Mouse (Mus musculus) adrenal gland, adult 2 months (tissue): ENCODE results near the gene Ctxn1. TPM values are rescaled to one million over a fixed set of nuclear protein-coding genes. Genes with fewer than 3 reads are reported as not detected.

Experiments used
- DNase-seq: peaks from one replicate; pipeline ENCODE4 v3.0.0; 2021
- polyA plus RNA-seq: library from polyadenylated mRNA; depleted of rRNA; stranded (reverse); fragments of >200 nt; gene quantifications from 2 replicates; pipeline ENCODE4 v1.2.3, GENCODE M21; 2012; rRNA removed
- total RNA-seq, 2 experiments: library from RNA; stranded (reverse); gene quantifications; 2 replicates each; pipeline ENCODE4 v1.2.3; 2021

The Ctxn1 gene
- total and polyA plus RNA-seq, 3 experiments, result 7.7 to 18.4 (median 9.1) TPM

DNA sequence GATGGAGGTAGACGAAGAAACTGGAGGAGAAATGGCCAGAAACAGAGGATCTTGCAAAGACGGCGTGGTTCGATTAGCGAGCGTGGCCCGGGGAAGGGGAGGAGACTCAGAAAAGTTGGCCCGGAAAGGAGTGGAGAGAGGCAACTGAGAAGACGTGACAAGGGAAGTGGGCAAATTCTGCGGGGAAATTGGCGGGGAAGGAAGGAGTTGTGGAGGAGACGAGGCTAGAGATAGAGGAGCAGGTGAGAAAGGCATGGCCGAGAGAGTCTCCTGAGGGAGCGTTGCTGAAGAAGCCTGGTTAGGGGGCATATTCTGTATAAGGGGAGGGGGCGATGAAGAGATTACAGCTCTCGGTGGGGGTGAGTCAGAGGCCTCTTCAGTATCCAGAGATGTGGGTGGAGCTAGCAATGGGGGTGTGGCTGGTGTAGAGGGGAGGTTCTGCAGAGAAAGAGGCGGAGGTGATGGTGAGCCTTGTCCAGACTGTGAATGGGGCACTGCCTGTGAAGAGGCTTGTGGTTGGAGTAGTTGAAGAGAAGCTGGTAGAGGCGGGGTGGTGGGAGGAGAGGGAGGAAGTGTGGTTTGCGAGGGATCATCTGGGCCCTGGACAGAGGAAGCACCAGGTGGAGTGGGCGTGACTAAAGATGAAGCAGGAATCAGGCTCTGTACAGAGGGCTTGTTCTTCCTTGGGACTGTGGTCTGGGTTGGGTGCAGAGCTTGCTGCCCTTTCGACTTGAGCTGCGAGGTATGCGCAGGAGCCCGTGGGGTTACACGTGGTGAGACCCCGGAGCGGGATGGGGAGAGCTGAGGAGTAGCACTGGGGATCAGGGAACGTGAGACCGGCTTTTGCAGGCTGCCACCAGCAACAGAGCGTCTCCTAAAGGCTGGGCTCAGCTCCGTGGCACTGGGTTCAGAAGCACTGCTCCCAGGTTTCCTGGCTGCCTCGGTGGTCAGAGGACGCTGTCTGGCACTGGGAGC is 44.8 kb downstream of the Ctxn1 start:
- DNase-seq, result peak; percentile 92

DNA sequence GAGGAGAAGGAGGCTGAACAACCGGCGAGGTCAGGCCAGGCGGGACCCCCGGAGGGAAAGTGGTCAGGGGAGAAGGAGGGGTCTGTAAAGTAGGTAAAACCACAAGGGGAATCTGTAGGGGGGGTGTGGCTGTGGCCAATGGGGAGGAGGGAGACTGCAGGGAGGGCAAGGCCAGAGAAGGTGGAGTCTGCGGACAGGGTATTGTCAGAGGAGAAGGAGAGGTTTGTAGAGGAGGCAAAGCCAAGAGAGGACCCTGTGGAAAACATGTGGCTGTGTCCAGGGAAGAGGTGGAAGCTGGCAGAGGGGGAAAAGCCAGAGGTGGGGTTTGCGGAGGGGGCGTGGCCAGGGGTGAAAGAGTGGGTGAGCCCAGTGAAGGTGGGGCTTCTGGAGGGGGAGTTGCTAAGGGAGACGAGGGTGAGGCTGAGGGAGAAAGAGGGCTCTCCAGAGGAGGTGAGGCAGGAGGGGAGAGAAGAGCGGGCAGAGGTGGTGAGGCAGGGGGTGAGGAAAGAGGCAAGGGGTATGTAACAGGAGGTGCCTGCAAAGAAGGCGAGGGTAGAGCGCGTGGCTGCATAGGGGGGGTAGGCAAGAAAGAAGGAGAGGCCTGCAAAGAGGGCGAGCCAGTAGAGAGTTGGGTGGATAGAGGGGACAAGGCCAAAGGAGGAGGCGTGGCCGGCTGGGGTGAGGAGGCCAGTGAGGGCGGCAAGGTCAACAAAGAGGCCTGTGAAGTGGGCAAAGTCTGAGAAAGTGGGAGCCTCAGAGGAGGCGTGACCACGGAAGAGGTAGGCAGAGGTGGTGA is 45.7 kb downstream of the Ctxn1 start:
- DNase-seq, result peak; percentile 91

DNA sequence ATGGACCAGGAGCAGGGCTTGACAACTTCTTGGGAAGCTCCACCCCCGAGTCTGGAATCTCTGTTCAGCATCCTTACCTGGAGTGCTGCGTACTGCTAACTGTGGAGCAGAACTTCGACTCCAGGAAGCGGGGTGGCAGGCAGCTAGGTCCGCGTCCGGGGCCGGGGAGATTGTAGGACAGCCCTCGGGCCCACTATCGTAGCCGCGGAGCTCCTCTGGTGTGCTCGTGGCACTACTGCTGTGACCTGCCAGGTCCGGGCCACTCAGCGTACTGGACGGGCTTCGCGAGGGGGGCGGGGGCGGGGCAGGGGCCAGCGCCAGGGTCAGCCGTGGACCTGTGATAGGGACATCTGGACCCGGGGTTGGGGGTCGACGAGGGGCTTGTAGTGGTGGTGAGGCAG is 46.3 kb downstream of the Ctxn1 start:
- DNase-seq, result no peak

DNA sequence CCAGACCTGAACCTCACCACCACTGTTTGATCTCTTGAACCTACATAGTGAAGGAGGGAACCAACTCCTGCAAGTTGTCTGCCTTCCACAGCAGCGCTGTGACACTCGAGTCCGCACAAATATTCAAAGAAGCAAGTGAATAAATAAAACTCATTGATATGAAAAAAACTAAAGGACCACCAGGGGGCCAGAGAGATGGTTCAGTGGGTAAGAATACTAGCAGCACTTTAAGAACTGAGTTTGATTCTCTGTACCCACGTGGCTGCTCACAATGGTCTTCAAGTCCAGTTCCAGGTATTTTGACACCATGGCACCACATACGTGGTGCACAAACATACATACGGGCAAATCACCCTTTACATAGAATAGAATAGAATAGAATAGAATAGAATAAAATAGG is 48.0 kb downstream of the Ctxn1 start:
- no peak for DNase-seq

Other genes with a start within 250 kb of the Ctxn1 start
- gene Cd209f, start 153.4 kb downstream of the Ctxn1 start, total RNA-seq, result 1 to 10 TPM; 1.1 to 4.0 TPM
- 1.9 and 5.5 TPM in 2 replicates for gene Cd209f, start 153.4 kb downstream of the Ctxn1 start, polyA plus RNA-seq
- gene Cd209g, start 125.2 kb downstream of the Ctxn1 start, total RNA-seq, result 1 to 10 TPM in 1 of 2 experiments, under 1 TPM in 1; 0.72 to 1.8 TPM
- gene Cd209g, start 125.2 kb downstream of the Ctxn1 start, polyA plus RNA-seq, result 2.3 and 4.6 TPM in 2 replicates
- gene Evi5l, start 92.7 kb downstream of the Ctxn1 start, total RNA-seq, result 10 to 100 TPM; 33.8 to 38.2 TPM
- 25.2 and 33.8 TPM in 2 replicates for gene Evi5l, start 92.7 kb downstream of the Ctxn1 start, polyA plus RNA-seq
- 1 to 10 TPM; 4.9 to 5.1 TPM for gene Prr36, start 41.8 kb downstream of the Ctxn1 start, total RNA-seq
- 2.6 and 4.0 TPM in 2 replicates for gene Prr36, start 41.8 kb downstream of the Ctxn1 start, polyA plus RNA-seq
- 10 to 100 TPM; 19.3 to 24.2 TPM for gene Lrrc8e, start 32.4 kb downstream of the Ctxn1 start, total RNA-seq
- gene Lrrc8e, start 32.4 kb downstream of the Ctxn1 start, polyA plus RNA-seq, result 8.4 and 14.3 TPM in 2 replicates
- 10 to 100 TPM; 72.0 to 93.2 TPM for gene Map2k7, start 20.5 kb downstream of the Ctxn1 start, total RNA-seq
- gene Map2k7, start 20.5 kb downstream of the Ctxn1 start, polyA plus RNA-seq, result 81.3 and 90.6 TPM in 2 replicates
- gene Gm49320, start 20.4 kb downstream of the Ctxn1 start, total RNA-seq, result 1 to 10 TPM; 1.0 to 1.2 TPM
- gene Gm49320, start 20.4 kb downstream of the Ctxn1 start, polyA plus RNA-seq, result 10.3 and 12.7 TPM in 2 replicates
- gene Tgfbr3l, start 11.1 kb downstream of the Ctxn1 start, total RNA-seq, result 10 to 100 TPM in 1 of 2 experiments, 1 to 10 TPM in 1; 8.2 to 11.4 TPM
- gene Tgfbr3l, start 11.1 kb downstream of the Ctxn1 start, polyA plus RNA-seq, result 207 and 268 TPM in 2 replicates
- gene Snapc2, start 6.2 kb downstream of the Ctxn1 start, total RNA-seq, result 10 to 100 TPM; 26.6 to 29.4 TPM
- 60.6 and 60.7 TPM in 2 replicates for gene Snapc2, start 6.2 kb downstream of the Ctxn1 start, polyA plus RNA-seq
- 10 to 100 TPM; 85.8 to 98.6 TPM for gene Timm44, start 16.6 kb upstream of the Ctxn1 start, total RNA-seq
- gene Timm44, start 16.6 kb upstream of the Ctxn1 start, polyA plus RNA-seq, result 69.2 and 76.8 TPM in 2 replicates
- gene Ccl25, start 65.9 kb upstream of the Ctxn1 start, total RNA-seq, result 10 to 100 TPM; 16.0 to 18.6 TPM
- gene Ccl25, start 65.9 kb upstream of the Ctxn1 start, polyA plus RNA-seq, result 0.86 and 1.6 TPM in 2 replicates
- gene Elavl1, start 66.1 kb upstream of the Ctxn1 start, total RNA-seq, result 100 to 1,000 TPM in 1 of 2 experiments, 10 to 100 TPM in 1; 86.8 to 113 TPM
- 25.8 and 26.2 TPM in 2 replicates for gene Elavl1, start 66.1 kb upstream of the Ctxn1 start, polyA plus RNA-seq
- gene Cers4, start 233.8 kb upstream of the Ctxn1 start, total RNA-seq, result 10 to 100 TPM; 14.4 to 28.4 TPM
- 19.2 and 23.8 TPM in 2 replicates for gene Cers4, start 233.8 kb upstream of the Ctxn1 start, polyA plus RNA-seq